Mouse (Mus musculus) MEL (cell line): ENCODE measurements around the gene Trpt1. TPM values are rescaled to one million over a fixed set of nuclear protein-coding genes. Genes with fewer than 3 reads are reported as not detected.
A peak's percentile ranks its signal among the peaks of the same experiment; 100 is the strongest.

ENCODE experiments used
- DNase-seq: peaks from one replicate; pipeline ENCODE4 v3.0.0; 2011; ENCODE audit warnings: low read depth, low spot score
- H3K27ac ChIP-seq: 2 replicates; pipeline ENCODE4 v1.5.1; 2012; ENCODE audit warnings: low read depth, mild to moderate bottlenecking, control low read depth, low read length, moderate library complexity; ENCODE audit not compliant: control insufficient read depth
- H3K27me3 ChIP-seq, 2 experiments: fragments of 150-350 bp in 1 of 2; sonication (generic) in 1 of 2; 2 replicates each; pipeline ENCODE4 v1.6.1; 2012; ENCODE audit warnings: low read length in 2 of 2, mild to moderate bottlenecking in 2 of 2, improper control_type of control experiment in 1 of 2, moderate library complexity in 1 of 2; ENCODE audit not compliant: insufficient read depth in 2 of 2, control insufficient read depth in 1 of 2
- H3K36me3 ChIP-seq, 2 experiments: 2 replicates each; pipeline ENCODE4 v1.6.1; 2012 to 2014; ENCODE audit warnings: low read length in 2 of 2, improper control_type of control experiment in 1 of 2, inconsistent platforms in 1 of 2, mild to moderate bottlenecking in 1 of 2; ENCODE audit not compliant: insufficient read depth in 2 of 2, control insufficient read depth in 1 of 2
- H3K4me1 ChIP-seq, 2 experiments: fragments of 150-350 bp in 1 of 2; sonication (generic) in 1 of 2; 2 replicates each; pipeline ENCODE4 v1.6.1; 2012; ENCODE audit warnings: low read length in 2 of 2, improper control_type of control experiment in 1 of 2, mild to moderate bottlenecking in 1 of 2; ENCODE audit not compliant: insufficient read depth in 2 of 2, control insufficient read depth in 1 of 2
- H3K4me3 ChIP-seq, 2 experiments: fragments of 150-350 bp in 1 of 2; sonication (generic) in 1 of 2; 2 replicates each; pipeline ENCODE4 v1.5.1; 2012; ENCODE audit warnings: low read depth in 2 of 2, low read length in 2 of 2, mild to moderate bottlenecking in 2 of 2, moderate library complexity in 2 of 2, control low read depth in 1 of 2, improper control_type of control experiment in 1 of 2; ENCODE audit not compliant: control insufficient read depth in 1 of 2, insufficient read depth in 1 of 2
- H3K79me2 ChIP-seq: 2 replicates; pipeline ENCODE4 v1.6.1; 2012; ENCODE audit warnings: mild to moderate bottlenecking, low read length, moderate library complexity; ENCODE audit not compliant: control insufficient read depth, poor library complexity, insufficient read depth
- H3K9ac ChIP-seq: 2 replicates; pipeline ENCODE4 v1.6.1; 2012; ENCODE audit warnings: low read depth, mild to moderate bottlenecking, control low read depth, low read length, moderate library complexity; ENCODE audit not compliant: control insufficient read depth, poor library complexity, severe bottlenecking
- H3K9me3 ChIP-seq: fragments of 150-350 bp; sonication (generic); replicated peaks from 2 replicates; pipeline ENCODE4 v1.6.1; 2012; ENCODE audit warnings: mild to moderate bottlenecking, low read length, improper control_type of control experiment, moderate library complexity; ENCODE audit not compliant: insufficient read depth
- CHD1 ChIP-seq: IDR thresholded peaks from 2 replicates; pipeline ENCODE4 v1.6.1; 2012; ENCODE audit warnings: low read depth, mild to moderate bottlenecking, inconsistent platforms, low read length, improper control_type of control experiment
- CHD2 ChIP-seq: IDR thresholded peaks from 2 replicates; pipeline ENCODE4 v1.6.1; 2011; ENCODE audit warnings: low read length, improper control_type of control experiment
- CTCF ChIP-seq, 3 experiments: IDR thresholded peaks in 2 of 3; conservative IDR thresholded peaks in 1 of 3; 2 replicates each; pipeline ENCODE4 v1.5.1; 2011 to 2012; ENCODE audit warnings: low read length in 3 of 3, low read depth in 2 of 3, mild to moderate bottlenecking in 2 of 3, improper control_type of control experiment in 1 of 3, inconsistent platforms in 1 of 3, mixed read lengths in 1 of 3, moderate library complexity in 1 of 3; ENCODE audit not compliant: control insufficient read depth in 1 of 3, insufficient read depth in 1 of 3, poor library complexity in 1 of 3, severe bottlenecking in 1 of 3
- E2F4 ChIP-seq: IDR thresholded peaks from 2 replicates; pipeline ENCODE4 v1.6.1; 2011; ENCODE audit warnings: low read depth, low read length, improper control_type of control experiment, borderline replicate concordance
- ELF1 ChIP-seq: IDR thresholded peaks from 2 replicates; pipeline ENCODE4 v1.6.1; 2014; ENCODE audit warnings: low read depth, mild to moderate bottlenecking, inconsistent platforms, low read length, improper control_type of control experiment, moderate library complexity
- EP300 ChIP-seq, 2 experiments: IDR thresholded peaks; 2 replicates each; pipeline ENCODE4 v1.6.1; 2011; ENCODE audit warnings: improper control_type of control experiment in 2 of 2, low read length in 2 of 2, low read depth in 1 of 2, mild to moderate bottlenecking in 1 of 2
- ETS1 ChIP-seq: IDR thresholded peaks from 2 replicates; pipeline ENCODE4 v1.6.1; 2012; ENCODE audit warnings: low read depth, mild to moderate bottlenecking, inconsistent platforms, low read length, improper control_type of control experiment, moderate library complexity
- GABPA ChIP-seq: IDR thresholded peaks from 2 replicates; pipeline ENCODE4 v1.6.1; 2012; ENCODE audit warnings: low read depth, mild to moderate bottlenecking, inconsistent platforms, low read length, improper control_type of control experiment, moderate library complexity
- GATA1 ChIP-seq: IDR thresholded peaks from 2 replicates; pipeline ENCODE4 v1.6.1; 2011; ENCODE audit warnings: low read depth, low read length, improper control_type of control experiment
- HCFC1 ChIP-seq: IDR thresholded peaks from 2 replicates; pipeline ENCODE4 v1.6.1; 2012; ENCODE audit warnings: low read depth, mild to moderate bottlenecking, inconsistent platforms, low read length, improper control_type of control experiment, moderate library complexity
- MAZ ChIP-seq: IDR thresholded peaks from 2 replicates; pipeline ENCODE4 v1.6.1; 2012; ENCODE audit warnings: low read depth, mild to moderate bottlenecking, inconsistent platforms, low read length, improper control_type of control experiment
- MEF2A ChIP-seq: IDR thresholded peaks from 2 replicates; pipeline ENCODE4 v1.6.1; 2014; ENCODE audit warnings: low read depth, mild to moderate bottlenecking, inconsistent platforms, low read length, improper control_type of control experiment; ENCODE audit not compliant: poor library complexity, insufficient replicate concordance, severe bottlenecking; ENCODE audit errors: extremely low read depth
- MXI1 ChIP-seq: IDR thresholded peaks from 2 replicates; pipeline ENCODE4 v1.6.1; 2011; ENCODE audit warnings: mild to moderate bottlenecking, low read depth, low read length, improper control_type of control experiment
- MYB ChIP-seq: IDR thresholded peaks from 2 replicates; pipeline ENCODE4 v1.6.1; 2011; ENCODE audit warnings: mild to moderate bottlenecking, low read depth, low read length, improper control_type of control experiment
- NELFE ChIP-seq: IDR thresholded peaks from 2 replicates; pipeline ENCODE4 v1.6.1; 2011; ENCODE audit warnings: low read depth, low read length, improper control_type of control experiment
- POLR2A ChIP-seq, 2 experiments: IDR thresholded peaks; 2 replicates each; pipeline ENCODE4 v1.6.1; 2011 to 2012; ENCODE audit warnings: low read length in 2 of 2, mild to moderate bottlenecking in 2 of 2, control low read depth in 1 of 2, improper control_type of control experiment in 1 of 2, low read depth in 1 of 2, moderate library complexity in 1 of 2; ENCODE audit not compliant: control insufficient read depth in 1 of 2, insufficient read depth in 1 of 2, poor library complexity in 1 of 2
- RCOR1 ChIP-seq: IDR thresholded peaks from 2 replicates; pipeline ENCODE4 v1.6.1; 2012; ENCODE audit warnings: low read depth, mild to moderate bottlenecking, inconsistent platforms, low read length, improper control_type of control experiment
- TAL1 ChIP-seq: IDR thresholded peaks from 2 replicates; pipeline ENCODE4 v1.6.1; 2012; ENCODE audit warnings: mild to moderate bottlenecking, inconsistent platforms, low read length, moderate library complexity, mixed read lengths
- USF1 ChIP-seq: IDR thresholded peaks from 2 replicates; pipeline ENCODE4 v1.6.1; 2014; ENCODE audit warnings: low read depth, mild to moderate bottlenecking, inconsistent platforms, low read length, improper control_type of control experiment, moderate library complexity
- ZMIZ1 ChIP-seq: IDR thresholded peaks from 2 replicates; pipeline ENCODE4 v1.6.1; 2012; ENCODE audit warnings: low read depth, mild to moderate bottlenecking, inconsistent platforms, low read length, improper control_type of control experiment, moderate library complexity
- ZNF384 ChIP-seq: IDR thresholded peaks from 2 replicates; pipeline ENCODE4 v1.6.1; 2012; ENCODE audit warnings: low read depth, mild to moderate bottlenecking, inconsistent platforms, low read length, improper control_type of control experiment
- polyA plus RNA-seq, 2 experiments: library from polyadenylated mRNA; stranded (reverse) in 1 of 2; unstranded in 1 of 2; fragments of >175 nt in 1 of 2; fragments of >200 nt in 1 of 2; gene quantifications; 2 replicates each; pipeline versions ENCODE4 v1.2.1 to v1.2.4; 2012; ENCODE audit warnings: low replicate concordance in 2 of 2, low read depth in 1 of 2; ENCODE audit not compliant: insufficient read length in 2 of 2, insufficient read depth in 1 of 2, missing spikeins in 1 of 2
- total RNA-seq: library from RNA; depleted of rRNA; stranded (reverse); fragments of 300-350 nt; gene quantifications from 2 replicates; pipeline ENCODE4 v1.2.3, GENCODE M21; 2012

Gene Trpt1
- total and polyA plus RNA-seq, 3 experiments = 1.8 to 2.3 TPM; not detected in 1

DNA sequence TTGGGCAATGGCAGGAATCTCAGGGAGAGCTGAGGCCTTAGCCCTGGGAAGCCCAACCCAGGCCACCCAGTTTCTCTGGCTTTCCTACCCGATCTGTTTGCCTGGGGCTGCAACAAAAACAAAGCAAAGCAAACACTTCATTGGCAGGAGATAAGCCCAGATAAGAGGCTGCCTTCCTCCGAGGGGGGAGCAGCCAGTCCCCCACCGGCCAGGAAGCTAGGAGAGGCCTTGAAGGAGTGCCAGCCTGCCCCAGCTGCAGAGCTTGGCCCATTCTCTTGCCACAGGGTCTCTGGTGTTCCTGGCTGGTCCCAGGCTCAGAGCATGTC, 43.3 kb upstream of the Trpt1 start (continued):
- TF ChIP-seq ZMIZ1 (no peak), RCOR1 (0 out of 2 replicates have a peak, but pooled peaks have one; percentile 14), USF1 (no peak), ELF1 (no peak), ETS1 (peak; percentile 40; the same call in 1 of the 2 replicates), E2F4 (no peak), POLR2A (IDR thresholded peaks at IDR 0.05; ENCODE audit: control insufficient read depth in 1 of 2, insufficient read depth in 1 of 2, low read depth in 1 of 2, low read length in 2 of 2, poor library complexity in 1 of 2) (no peak; a peak in 1 of 4 replicates), MAZ (no peak), NELFE (no peak), CHD2 (no peak), ZNF384 (no peak)

DNA sequence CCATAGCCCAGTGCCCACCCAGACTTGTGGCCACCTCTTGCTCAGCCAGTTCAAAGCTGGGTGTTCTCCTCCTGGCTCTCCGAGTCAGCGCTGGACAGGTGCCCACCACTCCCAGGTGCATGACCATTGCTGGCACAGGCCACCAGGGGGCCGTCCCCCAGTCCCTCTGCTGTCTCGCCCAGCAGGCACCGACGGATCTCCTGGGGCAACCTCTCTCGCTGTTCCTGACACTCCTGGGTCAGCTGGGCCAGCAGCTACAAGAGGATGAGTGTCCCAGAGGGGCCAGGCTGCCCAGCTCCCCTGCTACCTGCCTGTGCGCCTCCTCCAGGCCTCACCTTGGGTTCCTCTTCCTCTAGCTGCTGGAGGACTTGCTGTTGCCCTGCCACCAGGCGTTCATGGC, 41.9 kb upstream of the Trpt1 start:
- H3K79me2 ChIP-seq = peaks cover 1% of the 10 kb centered on the region; the same call in 1 of the 2 replicates
- H3K36me3 ChIP-seq = peaks cover 2 to 6% of the 10 kb centered on the region in 2 experiments; a peak in 2 of 4 replicates
- no peaks in the 10 kb centered on the region for H3K27me3 ChIP-seq
- H3K9ac ChIP-seq = no peak overlapping the region
- no peaks in the 10 kb centered on the region for H3K9me3 ChIP-seq
- TF ChIP-seq GABPA (no peak), ELF1 (no peak), CTCF (IDR thresholded peaks at IDR 0.05 in 2 of 3, conservative IDR thresholded peaks at IDR 0.05 in 1 of 3; ENCODE audit: control insufficient read depth in 1 of 3, insufficient read depth in 1 of 3, low read depth in 2 of 3, low read length in 3 of 3, poor library complexity in 1 of 3, severe bottlenecking in 1 of 3) (peak; percentile 21 to 49 (median 37); a peak in 4 of 6 replicates), MXI1 (no peak), MEF2A (no peak), GATA1 (no peak), HCFC1 (no peak)
- TF ChIP-seq, all 39 proteins: peak for 1
- peak; percentile 18 for DNase-seq
- Histone ChIP-seq H3K27ac (no peak overlapping the region), H3K4me1 (0 out of 4 replicates have a peak, but pooled peaks cover 0 to 6% of the 10 kb centered on the region in 2 experiments), H3K4me3 (no peak overlapping the region)

DNA sequence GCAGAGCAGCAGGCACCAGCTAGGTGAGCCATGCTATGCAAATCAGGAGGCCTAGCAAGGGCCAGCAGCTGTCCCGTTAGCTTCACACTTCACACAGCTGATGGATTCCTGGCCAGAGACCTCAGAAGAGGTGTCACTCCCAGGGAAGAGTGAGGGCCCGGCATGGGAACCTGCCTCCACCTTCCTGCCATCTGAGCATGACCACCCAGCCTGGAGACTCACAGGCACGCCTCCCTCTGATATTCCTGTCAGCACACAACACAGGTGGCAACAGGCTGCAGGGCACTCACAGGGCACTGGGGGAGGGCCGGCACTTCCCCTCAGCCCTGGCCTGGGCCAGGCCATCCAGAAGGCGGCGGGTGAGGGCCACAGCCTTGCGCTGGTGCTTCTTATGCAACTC, 40.5 kb upstream of the Trpt1 start:
- peaks cover 1% of the 10 kb centered on the region; the same call in 1 of the 2 replicates for H3K79me2 ChIP-seq
- no peak overlapping the region for H3K4me3 ChIP-seq
- TF ChIP-seq ELF1 = no peak
- TF ChIP-seq TAL1 = no peak
- TF ChIP-seq EP300 (IDR thresholded peaks at IDR 0.05; ENCODE audit: low read depth in 1 of 2, low read length in 2 of 2) = no peak
- no peak for TF ChIP-seq HCFC1
- no peak for TF ChIP-seq MYB
- TF ChIP-seq CHD1 = no peak
- no peak overlapping the region for H3K9ac ChIP-seq
- 0 out of 4 replicates have a peak, but pooled peaks cover 0 to 3% of the 10 kb centered on the region in 2 experiments for H3K4me1 ChIP-seq
- H3K27ac ChIP-seq = no peak overlapping the region
- H3K36me3 ChIP-seq = peaks cover 2 to 3% of the 10 kb centered on the region in 2 experiments; a peak in 2 of 4 replicates
- DNase-seq = no peak
- no peaks in the 10 kb centered on the region for H3K27me3 ChIP-seq
- no peaks in the 10 kb centered on the region for H3K9me3 ChIP-seq
